Mouse (Mus musculus): ENCODE data around the gene Ubtd1.

Ubtd1 gene

DNA sequence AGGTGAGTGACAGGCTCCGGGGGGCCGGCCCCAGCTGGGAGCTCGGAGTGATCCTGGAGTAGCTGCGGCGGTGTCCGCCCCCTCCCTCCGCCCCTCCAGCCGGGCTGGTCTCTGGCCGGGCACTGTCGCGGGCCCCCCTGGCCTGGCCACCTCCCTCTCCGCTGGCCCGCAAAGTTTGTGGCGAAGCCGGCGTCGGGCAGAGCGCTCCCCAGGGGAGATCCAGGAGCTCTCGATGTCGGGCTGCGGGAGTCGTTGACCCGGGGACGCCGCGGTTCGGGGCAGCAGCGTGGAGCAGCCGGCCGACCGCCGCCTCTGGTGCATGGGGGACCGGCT, at the start of gene Ubtd1:
Gene Ubtd1, plus strand, starts transcription at position 169 of the 333 bp plus-strand sequence.
- DNase-seq (ENCODE audit: low read depth) = no peak

DNA sequence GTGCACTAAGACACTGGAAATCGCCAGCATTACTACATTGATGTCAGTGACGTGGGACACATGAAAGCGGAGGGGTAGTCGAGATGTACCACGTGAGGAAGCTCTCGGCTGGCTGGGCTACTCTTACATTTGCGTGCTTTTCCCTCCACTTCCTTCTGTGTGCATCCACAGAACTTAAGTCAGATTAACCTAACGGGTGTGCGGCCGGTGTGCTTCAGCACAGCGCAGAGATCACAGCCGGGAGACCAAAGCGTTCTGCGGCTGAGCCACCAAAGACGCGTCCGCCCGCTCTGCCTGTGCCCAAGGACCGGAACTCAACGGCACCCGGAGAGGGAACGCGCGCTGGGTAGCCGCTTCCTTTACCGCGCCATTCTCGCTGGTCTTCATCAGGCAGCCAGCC, 48.9 kb upstream of the Ubtd1 start:
- peak; percentile 34 for DNase-seq (ENCODE audit: low read depth)

GRCm38 (mm10) chr19:41933179-41934086, 48.1 kb upstream of the Ubtd1 start, which contains the start of the genes Exosc1 and Zdhhc16:
TSS of gene Exosc1 (minus strand) at chr19:41933423.
TSS of gene Zdhhc16 (plus strand) at chr19:41933480.
- peak; percentile 98 for DNase-seq (ENCODE audit: low read depth)

- DNase-seq (ENCODE audit: low read depth) = peak; percentile 35
Observed at GRCm38 (mm10) chr19:41934124-41934523, 47.4 kb upstream of the Ubtd1 start.

- no peak for DNase-seq (ENCODE audit: low read depth)
Observed at GRCm38 (mm10) chr19:41935921-41936320, 45.6 kb upstream of the Ubtd1 start.

GRCm38 (mm10) chr19:41938539-41938938, 43.0 kb upstream of the Ubtd1 start:
- no peak for DNase-seq (ENCODE audit: low read depth)

GRCm38 (mm10) chr19:41943841-41944240, 37.7 kb upstream of the Ubtd1 start:
- DNase-seq (ENCODE audit: low read depth) = no peak

GRCm38 (mm10) chr19:41952287-41952686, 29.3 kb upstream of the Ubtd1 start:
- no peak for DNase-seq (ENCODE audit: low read depth)

- no peak for DNase-seq (ENCODE audit: low read depth)
Observed at GRCm38 (mm10) chr19:41953574-41953973, 28.0 kb upstream of the Ubtd1 start.

GRCm38 (mm10) chr19:41969618-41970017, 11.9 kb upstream of the Ubtd1 start:
- no peak for DNase-seq (ENCODE audit: low read depth)

- no peak for DNase-seq (ENCODE audit: low read depth)
Observed at GRCm38 (mm10) chr19:41973891-41974794, 7.4 kb upstream of the Ubtd1 start.

- DNase-seq (ENCODE audit: low read depth) = peak; percentile 49
Observed at GRCm38 (mm10) chr19:41980422-41980818, 1.1 kb upstream of the Ubtd1 start.

DNA sequence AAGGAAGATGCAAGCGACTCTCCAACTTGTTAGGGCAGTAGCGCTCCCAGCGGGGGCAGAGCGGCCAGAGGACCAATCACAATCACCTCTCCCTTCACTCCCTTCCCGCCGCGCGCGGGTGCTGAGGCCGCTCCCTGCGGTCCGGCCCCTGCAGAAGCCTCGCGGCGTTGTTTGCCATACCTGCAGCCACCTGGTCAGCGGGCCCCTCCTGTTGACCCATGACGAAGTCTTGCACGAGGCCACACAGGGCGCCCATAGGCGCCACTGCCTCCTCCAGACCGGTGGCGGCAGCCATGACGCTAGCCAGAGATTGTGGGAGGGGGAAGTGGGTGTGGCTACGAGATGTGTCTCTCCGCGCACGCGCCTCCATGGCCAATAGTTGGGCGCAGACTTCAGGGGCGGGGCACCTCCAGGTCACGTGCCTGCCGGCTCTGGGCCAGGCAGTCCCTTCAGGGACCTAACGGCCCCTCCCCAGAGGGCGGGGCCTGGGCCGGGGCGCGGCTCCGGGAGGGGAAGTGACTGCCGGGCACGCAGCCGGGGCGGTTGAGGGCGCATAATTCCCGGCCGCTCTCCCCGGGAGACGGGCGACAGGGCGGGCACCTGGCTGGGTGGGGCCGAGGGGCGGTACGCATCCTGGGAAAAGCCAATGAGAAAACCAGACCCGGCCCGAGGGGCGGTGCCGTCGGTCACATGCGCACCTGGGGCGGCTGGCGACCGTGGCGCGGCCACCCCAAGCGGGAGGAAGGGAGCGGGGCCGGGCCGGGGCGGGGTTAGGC, 556 bp upstream of the Ubtd1 start, which contains the start of gene Mms19:
Gene Mms19, minus strand, starts transcription at position 339 of the 776 bp plus-strand sequence.
- peak; percentile 98 for DNase-seq (ENCODE audit: low read depth)

GRCm38 (mm10) chr19:41981931-41982790, 598 bp downstream of the Ubtd1 start:
- DNase-seq (ENCODE audit: low read depth) = no peak

DNA sequence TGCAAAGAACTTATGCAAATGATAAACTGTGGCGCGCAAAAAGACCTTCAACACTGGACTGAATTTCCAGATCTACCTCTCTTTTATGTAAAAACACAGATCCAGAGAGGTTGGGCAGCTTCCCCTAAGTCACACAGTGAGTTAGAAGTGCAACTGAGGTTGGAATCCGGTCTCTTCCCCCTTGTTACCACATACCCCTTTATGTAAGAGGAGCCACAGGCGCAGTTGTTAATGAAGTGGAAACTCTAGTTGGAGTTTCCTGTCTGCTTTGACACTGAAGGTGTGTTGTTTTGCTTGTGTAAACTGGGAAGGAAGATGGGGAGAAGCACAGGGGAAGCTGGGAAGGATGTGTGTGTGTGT, 1.2 kb downstream of the Ubtd1 start:
- no peak for DNase-seq (ENCODE audit: low read depth)

- no peak for DNase-seq (ENCODE audit: low read depth)
Observed at GRCm38 (mm10) chr19:41985994-41986393, 4.4 kb downstream of the Ubtd1 start.

GRCm38 (mm10) chr19:41987206-41987605, 5.6 kb downstream of the Ubtd1 start:
- no peak for DNase-seq (ENCODE audit: low read depth)

DNA sequence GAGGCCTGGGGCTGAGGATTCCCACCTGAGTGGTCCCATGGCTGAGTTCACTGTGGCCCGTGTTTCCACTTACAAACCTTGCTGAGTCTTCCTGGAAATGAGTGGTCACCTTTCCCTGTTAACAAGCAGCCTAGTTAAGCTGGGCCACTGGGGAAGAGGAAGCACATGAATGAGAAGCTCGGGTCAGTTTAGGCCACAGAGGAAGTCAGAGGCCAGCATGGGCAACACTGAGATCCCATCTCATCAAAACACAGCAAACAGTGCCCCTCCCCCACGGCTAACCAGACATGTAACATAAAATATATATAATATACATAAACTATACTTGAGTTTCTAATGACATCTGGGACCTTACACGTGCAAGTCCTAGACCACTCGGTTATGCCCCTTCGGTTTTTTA, 8.2 kb downstream of the Ubtd1 start:
- no peak for DNase-seq (ENCODE audit: low read depth)

- no peak for DNase-seq (ENCODE audit: low read depth)
Observed at GRCm38 (mm10) chr19:41991926-41992477, 10.4 kb downstream of the Ubtd1 start.

- no peak for DNase-seq (ENCODE audit: low read depth)
Observed at GRCm38 (mm10) chr19:41992971-41993370, 11.4 kb downstream of the Ubtd1 start.

DNA sequence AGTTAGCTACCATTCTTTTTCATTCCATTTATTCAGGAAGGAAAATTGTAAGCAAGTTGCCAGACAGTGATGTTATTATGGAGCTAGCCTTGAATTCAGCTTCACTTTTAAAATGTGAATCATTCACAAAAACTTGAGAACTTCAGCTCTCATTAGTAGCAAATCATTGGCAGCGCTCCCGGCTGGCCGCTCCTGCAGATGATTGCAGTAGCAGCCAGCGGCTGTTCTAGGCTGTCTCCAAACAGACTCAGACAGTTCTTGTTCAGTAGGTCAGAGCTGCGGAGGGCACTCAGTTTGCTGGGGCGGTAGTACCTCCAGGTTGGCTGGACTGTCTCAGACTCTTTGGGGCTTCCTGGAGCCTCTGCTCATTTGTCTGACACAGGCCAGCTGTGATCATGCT, 11.9 kb downstream of the Ubtd1 start:
- DNase-seq (ENCODE audit: low read depth) = no peak
